Mouse (Mus musculus): ENCODE data around the gene Hs3st3b1.

Gene Hs3st3b1

DNA sequence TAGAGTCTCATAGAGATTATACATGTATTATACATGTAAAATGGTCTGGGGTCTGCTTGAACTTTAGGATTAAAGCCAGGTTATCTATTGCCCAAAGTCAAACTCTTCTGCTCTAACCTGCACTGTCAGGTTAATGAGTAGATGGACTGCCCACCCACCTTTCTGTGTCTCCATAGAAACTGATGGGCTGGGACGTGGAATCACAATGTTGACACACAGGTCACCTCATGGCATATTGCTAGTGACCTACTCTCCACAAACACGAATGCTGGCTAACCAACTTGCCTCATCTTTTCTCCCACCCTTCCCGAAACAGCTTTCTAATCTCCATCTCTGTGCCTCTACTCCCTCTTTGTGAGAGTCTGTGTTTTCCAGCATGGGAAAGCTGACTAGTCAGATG is 38.7 kb downstream of the Hs3st3b1 start:
- H3K9me3 ChIP-seq (ENCODE audit: low read length), result no peaks in the 10 kb centered on the region
- H3K27me3 ChIP-seq (ENCODE audit: insufficient read depth, low read length), result peaks cover 8% of the 10 kb centered on the region
- no peak overlapping the region for H3K4me3 ChIP-seq (replicated peaks; ENCODE audit: low read length)
- H3K36me3 ChIP-seq (ENCODE audit: insufficient read depth, low read length), result peaks cover 11% of the 10 kb centered on the region
- peaks cover 9% of the 10 kb centered on the region for H3K4me1 ChIP-seq (replicated peaks; ENCODE audit: low read depth, low read length)
- no peak for TF ChIP-seq POU5F1 (IDR thresholded peaks at IDR 0.05; ENCODE audit: borderline replicate concordance, low read length)
- no peak for TF ChIP-seq NANOG (IDR thresholded peaks at IDR 0.05; ENCODE audit: borderline replicate concordance, low read length)
- TF ChIP-seq CTCF (conservative IDR thresholded peaks at IDR 0.05; ENCODE audit: low read length), result no peak

DNA sequence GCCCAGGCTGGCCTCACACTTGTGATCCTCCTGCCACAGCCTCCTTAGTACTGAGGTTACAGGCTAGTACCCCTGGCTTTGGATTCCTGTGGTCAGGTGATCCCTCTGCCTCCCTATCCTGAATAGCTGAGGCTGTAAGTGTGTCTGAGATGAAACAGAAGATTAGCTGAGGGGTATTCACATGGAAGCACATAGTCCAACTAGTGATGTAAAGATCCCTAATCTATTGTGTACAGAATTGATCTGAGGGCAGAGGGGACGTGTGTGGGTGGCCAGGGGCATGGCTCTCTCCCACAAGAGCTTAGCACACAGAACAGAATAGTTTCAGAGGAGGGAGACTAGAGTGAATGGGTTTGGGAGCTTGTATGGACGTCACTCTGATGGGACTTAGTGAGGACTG is 41.8 kb downstream of the Hs3st3b1 start:
- Histone ChIP-seq H3K4me3 (replicated peaks; ENCODE audit: low read length) (no peak overlapping the region), H3K36me3 (ENCODE audit: insufficient read depth, low read length) (no peaks in the 10 kb centered on the region), H3K4me1 (replicated peaks; ENCODE audit: low read depth, low read length) (0 out of 2 replicates have a peak, but pooled peaks cover 4% of the 10 kb centered on the region), H3K27me3 (ENCODE audit: insufficient read depth, low read length) (peaks cover 9% of the 10 kb centered on the region; the same call in 1 of the 2 replicates), H3K9me3 (ENCODE audit: low read length) (no peaks in the 10 kb centered on the region)
- TF ChIP-seq CTCF (conservative IDR thresholded peaks at IDR 0.05; ENCODE audit: low read length) (no peak), NANOG (IDR thresholded peaks at IDR 0.05; ENCODE audit: borderline replicate concordance, low read length) (no peak), POU5F1 (IDR thresholded peaks at IDR 0.05; ENCODE audit: borderline replicate concordance, low read length) (no peak)

DNA sequence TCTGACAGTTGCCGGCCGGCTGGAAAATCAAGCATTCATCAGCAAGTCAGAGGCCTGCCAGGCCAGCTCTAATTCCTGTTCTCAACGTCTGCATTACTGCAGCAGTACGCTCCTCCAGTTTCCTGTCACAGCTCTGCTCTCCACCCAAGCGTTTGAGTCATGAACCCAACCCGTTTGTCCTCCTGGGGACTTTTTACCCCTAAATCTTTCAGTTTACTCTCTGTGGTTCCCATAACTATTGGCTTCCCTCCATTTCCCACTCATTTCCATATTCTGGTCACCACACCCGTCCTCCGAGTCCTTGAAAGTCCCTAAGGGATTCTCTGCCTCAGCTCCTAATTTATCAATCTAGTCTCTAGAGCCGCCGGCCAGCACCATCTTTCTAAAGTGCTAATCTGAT is 42.8 kb downstream of the Hs3st3b1 start:
- Histone ChIP-seq H3K4me1 (replicated peaks; ENCODE audit: low read depth, low read length) (0 out of 2 replicates have a peak, but pooled peaks cover 4% of the 10 kb centered on the region), H3K36me3 (ENCODE audit: insufficient read depth, low read length) (no peaks in the 10 kb centered on the region), H3K4me3 (replicated peaks; ENCODE audit: low read length) (no peak overlapping the region), H3K27me3 (ENCODE audit: insufficient read depth, low read length) (peaks cover 9% of the 10 kb centered on the region; the same call in 1 of the 2 replicates), H3K9me3 (ENCODE audit: low read length) (no peaks in the 10 kb centered on the region)
- TF ChIP-seq NANOG (IDR thresholded peaks at IDR 0.05; ENCODE audit: borderline replicate concordance, low read length) (no peak), CTCF (conservative IDR thresholded peaks at IDR 0.05; ENCODE audit: low read length) (no peak), POU5F1 (IDR thresholded peaks at IDR 0.05; ENCODE audit: borderline replicate concordance, low read length) (no peak)

GRCm38 (mm10) chr11:63878616-63879015 is 43.5 kb downstream of the Hs3st3b1 start:
- H3K4me1 ChIP-seq (replicated peaks; ENCODE audit: low read depth, low read length), result 0 out of 2 replicates have a peak, but pooled peaks cover 4% of the 10 kb centered on the region
- TF ChIP-seq NANOG (IDR thresholded peaks at IDR 0.05; ENCODE audit: borderline replicate concordance, low read length) (no peak), CTCF (conservative IDR thresholded peaks at IDR 0.05; ENCODE audit: low read length) (no peak), POU5F1 (IDR thresholded peaks at IDR 0.05; ENCODE audit: borderline replicate concordance, low read length) (no peak)
- H3K9me3 ChIP-seq (ENCODE audit: low read length), result no peaks in the 10 kb centered on the region
- peaks cover 9% of the 10 kb centered on the region; the same call in 1 of the 2 replicates for H3K27me3 ChIP-seq (ENCODE audit: insufficient read depth, low read length)
- H3K4me3 ChIP-seq (replicated peaks; ENCODE audit: low read length), result no peak overlapping the region
- no peaks in the 10 kb centered on the region for H3K36me3 ChIP-seq (ENCODE audit: insufficient read depth, low read length)

DNA sequence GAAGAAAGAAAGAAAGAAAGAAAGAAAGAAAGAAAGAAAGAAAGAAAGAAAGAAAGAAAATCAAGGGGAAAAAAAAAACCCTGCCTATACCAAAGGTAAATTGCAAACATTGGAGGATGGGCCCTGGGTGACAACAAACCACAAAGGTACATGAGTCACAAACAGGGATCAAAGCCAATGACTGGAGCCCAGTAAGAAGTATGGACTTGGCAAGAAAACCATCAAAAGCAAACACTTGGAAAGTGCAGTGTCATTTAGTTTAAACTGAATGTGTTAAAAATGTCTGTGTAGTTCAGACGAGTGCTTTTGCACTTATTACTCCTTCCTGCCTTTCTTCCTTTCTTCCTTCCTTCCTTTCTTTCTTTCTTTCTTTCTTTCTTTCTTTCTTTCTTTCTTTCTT is 59.3 kb downstream of the Hs3st3b1 start:
- Histone ChIP-seq H3K4me1 (replicated peaks; ENCODE audit: low read depth, low read length) (peaks cover 6% of the 10 kb centered on the region), H3K9me3 (ENCODE audit: low read length) (peaks cover 8% of the 10 kb centered on the region), H3K27me3 (ENCODE audit: insufficient read depth, low read length) (peaks cover 9% of the 10 kb centered on the region; the same call in 1 of the 2 replicates), H3K36me3 (ENCODE audit: insufficient read depth, low read length) (no peaks in the 10 kb centered on the region), H3K4me3 (replicated peaks; ENCODE audit: low read length) (no peak overlapping the region)
- TF ChIP-seq NANOG (IDR thresholded peaks at IDR 0.05; ENCODE audit: borderline replicate concordance, low read length) (no peak), CTCF (conservative IDR thresholded peaks at IDR 0.05; ENCODE audit: low read length) (no peak), POU5F1 (IDR thresholded peaks at IDR 0.05; ENCODE audit: borderline replicate concordance, low read length) (no peak)

GRCm38 (mm10) chr11:63861982-63862381 is 60.1 kb downstream of the Hs3st3b1 start:
- Histone ChIP-seq H3K9me3 (ENCODE audit: low read length) (peaks cover 10% of the 10 kb centered on the region), H3K4me1 (replicated peaks; ENCODE audit: low read depth, low read length) (peaks cover 6% of the 10 kb centered on the region), H3K4me3 (replicated peaks; ENCODE audit: low read length) (no peak overlapping the region), H3K27me3 (ENCODE audit: insufficient read depth, low read length) (peaks cover 9% of the 10 kb centered on the region; the same call in 1 of the 2 replicates), H3K36me3 (ENCODE audit: insufficient read depth, low read length) (no peaks in the 10 kb centered on the region)
- TF ChIP-seq POU5F1 (IDR thresholded peaks at IDR 0.05; ENCODE audit: borderline replicate concordance, low read length), result no peak

GRCm38 (mm10) chr11:63851041-63851730 is 70.9 kb downstream of the Hs3st3b1 start:
- TF ChIP-seq NANOG (IDR thresholded peaks at IDR 0.05; ENCODE audit: borderline replicate concordance, low read length), result no peak
- no peak for TF ChIP-seq CTCF (conservative IDR thresholded peaks at IDR 0.05; ENCODE audit: low read length)
- TF ChIP-seq POU5F1 (IDR thresholded peaks at IDR 0.05; ENCODE audit: borderline replicate concordance, low read length), result no peak
- Histone ChIP-seq H3K4me1 (replicated peaks; ENCODE audit: low read depth, low read length) (no peaks in the 10 kb centered on the region), H3K36me3 (ENCODE audit: insufficient read depth, low read length) (no peaks in the 10 kb centered on the region), H3K27me3 (ENCODE audit: insufficient read depth, low read length) (peaks cover 3% of the 10 kb centered on the region; the same call in 1 of the 2 replicates), H3K9me3 (ENCODE audit: low read length) (no peaks in the 10 kb centered on the region), H3K4me3 (replicated peaks; ENCODE audit: low read length) (no peak overlapping the region)

DNA sequence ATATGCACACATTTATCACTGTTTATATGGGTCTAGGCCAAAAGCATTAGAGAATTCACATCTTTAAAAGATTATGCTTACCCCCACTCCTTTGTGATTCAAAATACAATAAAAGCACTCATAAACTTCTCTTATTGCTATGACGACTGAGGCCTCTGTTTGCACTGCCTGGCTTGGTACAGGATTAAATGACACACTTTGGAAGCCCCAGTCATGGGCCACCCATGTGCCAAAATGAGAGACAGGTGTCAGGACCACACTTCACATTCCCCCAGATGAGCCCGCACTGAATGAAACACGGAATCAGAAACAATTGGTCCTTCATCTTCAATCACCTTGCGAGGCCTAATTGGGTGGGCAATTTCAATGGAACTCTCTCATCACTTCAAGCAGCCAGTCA is 71.8 kb downstream of the Hs3st3b1 start:
- H3K36me3 ChIP-seq (ENCODE audit: insufficient read depth, low read length), result no peaks in the 10 kb centered on the region
- TF ChIP-seq NANOG (IDR thresholded peaks at IDR 0.05; ENCODE audit: borderline replicate concordance, low read length), result no peak
- no peak for TF ChIP-seq POU5F1 (IDR thresholded peaks at IDR 0.05; ENCODE audit: borderline replicate concordance, low read length)
- TF ChIP-seq CTCF (conservative IDR thresholded peaks at IDR 0.05; ENCODE audit: low read length), result no peak
- H3K27me3 ChIP-seq (ENCODE audit: insufficient read depth, low read length), result peaks cover 3% of the 10 kb centered on the region; the same call in 1 of the 2 replicates
- no peak overlapping the region for H3K4me3 ChIP-seq (replicated peaks; ENCODE audit: low read length)
- no peaks in the 10 kb centered on the region for H3K4me1 ChIP-seq (replicated peaks; ENCODE audit: low read depth, low read length)
- H3K9me3 ChIP-seq (ENCODE audit: low read length), result no peaks in the 10 kb centered on the region
